Mouse (Mus musculus) heart, postnatal 14 days (tissue): ENCODE data around the gene Ppbp. TPM values are rescaled to one million over a fixed set of nuclear protein-coding genes. Genes with fewer than 3 reads are reported as not detected.
"Not testable (repeated sequence)": the region's sequence is repeated elsewhere in the genome, so short reads cannot be mapped to it uniquely, and the experiment has no call there.

Experiments used
- DNase-seq, 2 experiments: peaks; one replicate each; pipeline ENCODE4 v3.0.0; 2021 to 2022
- intact Hi-C: fragments of 180-260 bp; cut with DNase I; formaldehyde crosslinking; loops from one replicate; pipeline ENCODE4 v1.15.1; 2025
- microRNA-seq, 2 experiments: library from miRNA; unstranded; fragments of <30 nt; microRNA quantifications; one replicate each; pipeline ENCODE4 v1.2.0; 2021 to 2022
- total RNA-seq, 2 experiments: library from RNA; stranded (reverse); gene quantifications; 2 replicates each; pipeline ENCODE4 v1.2.3; 2021

Gene Ppbp
- total RNA-seq, 2 experiments from 2014 or later: 3.7 to 4.3 TPM

DNA sequence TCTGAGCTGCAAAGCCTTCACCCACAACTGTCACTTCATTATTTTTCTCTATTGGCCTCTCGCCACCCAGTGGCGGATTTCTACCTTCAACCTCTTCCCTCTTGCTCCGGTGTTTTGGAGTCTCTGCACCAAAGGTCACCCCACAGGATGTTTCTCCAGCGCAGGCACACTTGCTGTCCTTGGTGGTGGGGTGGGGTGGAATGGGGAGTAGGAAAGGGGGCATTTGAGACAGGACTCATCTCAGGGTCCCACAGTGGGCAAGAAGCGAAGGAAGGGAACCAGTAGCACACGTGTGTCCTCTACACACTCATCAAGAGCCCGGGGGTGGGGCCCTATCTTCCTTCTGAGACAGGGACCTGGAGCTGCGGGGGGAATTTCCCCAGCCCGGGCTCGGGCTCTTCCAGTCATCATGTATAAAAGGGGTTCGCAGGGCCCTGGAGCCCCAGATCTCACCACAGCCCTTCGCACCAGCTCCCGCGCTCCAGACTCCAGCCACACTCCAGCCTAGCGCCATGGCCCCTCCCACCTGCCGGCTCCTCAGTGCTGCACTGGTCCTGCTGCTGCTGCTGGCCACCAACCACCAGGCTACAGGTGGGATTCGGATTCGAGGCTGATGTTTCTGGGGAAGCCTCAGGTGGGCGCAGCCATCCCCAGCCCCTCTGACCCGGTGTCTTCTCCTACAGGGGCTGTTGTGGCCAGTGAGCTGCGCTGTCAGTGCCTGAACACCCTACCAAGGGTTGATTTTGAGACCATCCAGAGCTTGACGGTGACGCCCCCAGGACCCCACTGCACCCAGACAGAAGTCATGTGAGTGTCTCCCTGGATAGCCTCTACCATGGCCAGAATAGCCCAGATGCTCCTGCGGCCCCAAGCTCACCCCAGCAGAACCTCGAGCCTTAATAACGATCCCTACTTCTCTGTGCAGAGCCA, 17.6 kb downstream of the Ppbp start, which contains the start of gene Cxcl3:
Gene Cxcl3 (plus strand): TSS at position 445 of the 930 bp plus-strand sequence.
- intact Hi-C loops: loop anchor here (2.0 kb wide), 2 partner anchors 121 to 123 kb away; no protein-coding TSS in a partner anchor
- DNase-seq: no peak

DNA sequence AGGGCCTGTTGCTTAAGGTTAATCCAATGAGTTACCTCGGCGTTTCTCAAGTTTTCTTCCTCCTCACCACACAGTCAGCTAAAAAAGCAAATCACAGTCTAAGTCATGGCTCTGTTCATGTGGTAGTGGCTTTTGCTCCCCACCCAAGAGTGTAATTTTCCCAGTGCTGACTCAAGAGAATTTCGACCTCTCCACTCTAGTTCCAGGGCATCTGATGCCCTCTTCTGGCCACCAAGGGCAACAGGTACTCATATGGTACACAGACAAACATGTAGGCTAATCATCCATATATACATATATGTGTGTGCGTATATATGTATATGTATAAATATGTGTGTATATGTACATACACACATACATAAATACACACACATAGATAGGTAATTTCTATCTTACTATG, 19.8 kb downstream of the Ppbp start:
- no peak for DNase-seq
- intact Hi-C loops: no loop called here

DNA sequence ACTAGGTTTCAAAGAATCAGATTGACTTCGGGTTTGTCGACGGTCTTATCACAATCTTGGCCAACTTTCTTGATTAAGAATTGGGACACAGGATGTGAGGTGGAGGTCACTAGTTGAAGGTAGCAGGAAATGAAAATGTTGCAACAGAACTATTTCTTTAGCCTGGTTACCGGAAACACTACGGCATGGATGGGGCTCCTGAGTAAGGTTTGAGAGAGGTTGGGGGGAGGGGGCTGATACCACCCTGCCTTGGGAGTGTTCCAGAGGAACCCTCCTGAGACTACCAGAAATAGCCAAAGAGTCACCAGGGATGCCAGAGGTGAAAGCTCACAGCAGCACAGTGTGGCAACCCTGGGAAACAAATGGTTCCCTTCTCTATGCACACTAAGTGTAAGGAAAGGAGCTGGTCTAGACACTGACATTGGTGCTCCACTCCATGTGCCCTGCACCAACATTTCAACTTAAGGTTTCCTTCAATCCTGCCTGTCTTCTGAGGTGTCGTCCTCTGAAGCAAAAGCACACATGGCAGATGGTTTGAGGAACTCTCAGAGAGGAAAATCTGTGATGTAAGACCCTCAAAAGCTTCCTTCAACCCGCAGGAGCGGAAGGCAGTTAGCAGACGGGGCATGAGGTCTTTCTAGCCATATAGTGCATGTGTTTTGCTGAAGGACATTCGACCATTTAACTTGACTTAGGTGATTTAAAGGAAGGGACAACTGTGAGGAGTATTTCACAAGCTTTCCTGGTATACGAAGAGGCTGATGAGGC, 21.2 kb downstream of the Ppbp start:
- DNase-seq: no peak
- intact Hi-C loops: no loop called here

DNA sequence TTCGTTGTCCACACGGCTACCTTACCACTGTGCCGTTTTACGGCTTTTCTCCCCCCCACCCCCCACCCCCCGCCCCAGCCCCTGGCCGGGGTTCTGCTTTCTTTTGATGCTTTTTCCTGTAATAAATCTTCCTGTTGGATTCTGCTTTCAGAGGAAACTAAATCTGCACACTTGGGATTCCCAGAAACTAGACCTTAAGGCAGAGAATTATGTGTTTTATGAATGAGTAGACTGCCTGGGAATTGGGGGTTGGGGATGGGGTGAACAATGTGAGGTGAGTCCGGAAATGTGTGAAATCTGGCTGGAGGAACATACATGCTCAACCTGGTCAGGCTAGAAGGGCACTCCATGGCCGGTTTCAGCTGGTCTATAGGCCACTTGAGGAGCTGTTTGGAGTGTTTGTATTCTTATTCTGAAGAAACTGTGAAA, 21.8 kb downstream of the Ppbp start:
- intact Hi-C loops: no loop called here

DNA sequence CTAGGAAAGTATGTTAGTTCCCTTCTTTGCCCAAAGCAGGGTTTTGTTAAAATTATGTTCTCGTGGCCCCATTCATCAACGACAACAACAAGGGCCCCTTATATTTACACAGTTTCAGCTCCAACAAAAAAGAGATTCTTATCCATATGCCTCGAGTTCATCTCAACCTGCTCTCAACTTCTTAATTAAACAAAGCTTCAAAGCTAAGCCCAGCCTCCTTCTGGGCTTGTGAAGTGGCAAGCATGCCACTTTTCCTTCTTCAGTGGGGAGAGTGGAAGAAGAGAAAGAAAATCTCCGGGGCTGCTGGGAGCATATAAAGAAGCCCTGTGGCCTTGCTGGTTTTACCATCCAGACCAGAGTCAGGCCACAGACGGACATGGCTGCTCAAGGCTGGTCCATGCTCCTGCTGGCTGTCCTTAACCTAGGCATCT, 25.9 kb downstream of the Ppbp start, which contains the start of gene Cxcl15:
Gene Cxcl15 (plus strand): TSS at position 340 of the 431 bp plus-strand sequence.
- no peak for DNase-seq
- intact Hi-C loops: no loop called here

More for the DNA sequence above, 21.8 kb downstream of the Ppbp start:
- DNase-seq: no peak

DNA sequence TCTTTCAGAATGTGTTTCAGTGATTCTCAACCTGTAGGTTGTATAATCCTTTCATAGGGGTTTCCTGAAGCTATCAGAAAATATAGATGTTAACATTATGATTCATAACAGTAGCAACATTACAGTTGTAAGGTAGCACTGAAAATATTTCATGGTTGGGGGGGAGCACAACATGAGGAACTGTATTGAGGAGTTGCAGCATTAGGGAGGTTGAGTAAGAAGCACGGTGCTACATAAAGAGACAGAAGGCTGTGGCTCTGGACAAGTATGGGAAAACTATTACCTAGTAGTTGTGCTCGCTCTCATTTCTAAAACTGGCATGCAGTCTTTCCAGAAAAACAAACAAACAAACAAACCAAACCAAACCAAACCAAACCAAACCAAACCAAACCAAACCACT, 27.1 kb downstream of the Ppbp start:
- intact Hi-C loops: not testable (repeated sequence)

DNA sequence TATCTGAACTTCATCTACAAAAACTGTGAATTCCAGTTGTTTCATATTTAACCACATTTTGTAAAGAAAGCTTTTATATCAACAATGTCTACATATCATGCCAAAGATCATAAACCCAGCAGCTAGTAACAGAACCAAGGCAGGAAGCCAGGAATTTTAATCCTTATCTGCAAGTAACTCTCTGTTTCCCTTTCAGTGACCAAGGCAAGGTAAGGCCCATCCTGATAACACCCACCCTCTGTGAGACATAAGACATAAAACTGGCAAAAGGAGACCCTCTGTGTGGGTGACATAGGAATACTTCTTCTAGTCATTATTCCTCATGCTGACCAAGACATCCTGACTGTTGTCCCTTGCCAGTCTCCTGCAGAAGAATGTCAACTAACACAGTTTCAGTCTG, 36.3 kb downstream of the Ppbp start:
- no peak for DNase-seq
- intact Hi-C loops: no loop called here

More for the DNA sequence above, 27.1 kb downstream of the Ppbp start:
- DNase-seq: not testable (repeated sequence)

DNA sequence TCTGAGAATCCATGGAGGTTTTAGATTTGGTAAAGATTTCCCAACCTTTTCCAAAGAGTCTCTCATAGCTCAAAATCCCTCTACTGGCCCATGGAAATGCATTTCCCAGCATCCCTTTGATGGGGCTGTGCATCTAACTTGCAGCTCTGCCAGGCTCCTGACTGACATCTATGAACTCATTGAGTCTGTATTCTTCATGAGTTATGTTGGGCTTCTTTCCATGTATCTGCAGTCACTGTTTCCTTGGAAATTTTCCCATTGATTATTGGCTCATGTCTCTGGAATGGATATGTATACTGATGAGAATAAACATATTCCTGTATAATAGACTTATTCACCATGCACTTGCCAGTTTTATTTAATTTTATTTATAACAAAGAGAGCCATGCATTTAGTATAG, 37.7 kb downstream of the Ppbp start:
- intact Hi-C loops: no loop called here
- no peak for DNase-seq

DNA sequence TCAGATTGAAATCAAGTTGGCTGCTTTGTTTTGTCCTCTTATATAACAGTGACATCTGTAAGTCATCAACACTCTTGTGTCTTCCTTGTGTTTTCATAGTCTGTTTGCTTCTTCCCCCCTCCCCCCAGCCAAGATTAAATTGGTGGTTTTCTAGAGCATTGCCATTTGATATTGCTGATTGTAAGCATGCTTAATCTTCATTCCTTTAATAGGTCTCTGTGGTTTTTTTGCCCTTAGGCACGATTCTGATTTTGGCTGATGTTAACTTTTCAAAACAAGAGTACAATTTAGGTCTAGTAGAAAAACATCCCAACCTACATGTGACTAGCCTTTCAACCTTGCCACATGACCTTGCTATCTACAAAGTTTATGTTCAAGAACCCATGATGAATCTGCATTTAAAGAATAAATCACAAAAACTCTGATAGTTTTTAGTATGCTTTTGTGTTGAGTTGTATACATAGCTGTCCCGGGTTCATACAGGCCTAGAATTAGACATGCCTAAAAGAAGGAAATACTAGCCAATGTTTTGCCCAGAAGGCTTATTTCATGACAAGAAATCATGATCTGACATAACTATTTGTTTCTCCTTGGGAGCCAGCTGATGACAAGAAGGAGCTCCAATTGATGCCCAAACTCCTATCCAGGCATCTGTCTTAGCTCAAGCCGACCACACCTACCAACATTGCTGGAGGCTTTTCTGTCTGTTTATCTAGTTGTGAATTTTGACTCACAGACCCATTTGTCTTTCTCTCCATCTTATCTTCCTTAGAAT, 39.0 kb downstream of the Ppbp start:
- intact Hi-C loops: no loop called here
- DNase-seq: no peak

Small RNA genes lying within 50 kb of the gene (microRNA-seq; reads per million reads assigned to microRNA genes)
- gene Gm24322: 0 reads per million in 2 experiments

Other genes with a start within 250 kb of the Ppbp start
- not detected for gene Afm, start 249.6 kb upstream of the Ppbp start, total RNA-seq
- not detected for gene 5830473C10Rik, start 207.4 kb upstream of the Ppbp start, total RNA-seq
- gene Rassf6, start 127.9 kb upstream of the Ppbp start, total RNA-seq: not detected
- under 1 TPM; 0.17 TPM for gene Cxcl5, start 9.2 kb upstream of the Ppbp start, total RNA-seq
- 10 to 100 TPM; 31.8 to 36.3 TPM for gene Pf4, start 3.9 kb downstream of the Ppbp start, total RNA-seq
- gene Cxcl3, start 17.6 kb downstream of the Ppbp start, total RNA-seq: not detected
- gene Cxcl15, start 26.0 kb downstream of the Ppbp start, total RNA-seq: under 1 TPM in 1 of 2 experiments, not detected in 1; 0.22 TPM
- under 1 TPM; 0.36 to 0.61 TPM for gene Cxcl1, start 122.7 kb downstream of the Ppbp start, total RNA-seq
- not detected for gene Cxcl2, start 135.4 kb downstream of the Ppbp start, total RNA-seq
- gene Mthfd2l, start 162.6 kb downstream of the Ppbp start, total RNA-seq: 10 to 100 TPM; 12.1 to 12.2 TPM